Mouse (Mus musculus): ENCODE results near the gene Izumo1r. TPM values are rescaled to one million over a fixed set of nuclear protein-coding genes. Genes with fewer than 3 reads are reported as not detected.

Gene Izumo1r
- total and polyA plus RNA-seq, 3 experiments = not detected

DNA sequence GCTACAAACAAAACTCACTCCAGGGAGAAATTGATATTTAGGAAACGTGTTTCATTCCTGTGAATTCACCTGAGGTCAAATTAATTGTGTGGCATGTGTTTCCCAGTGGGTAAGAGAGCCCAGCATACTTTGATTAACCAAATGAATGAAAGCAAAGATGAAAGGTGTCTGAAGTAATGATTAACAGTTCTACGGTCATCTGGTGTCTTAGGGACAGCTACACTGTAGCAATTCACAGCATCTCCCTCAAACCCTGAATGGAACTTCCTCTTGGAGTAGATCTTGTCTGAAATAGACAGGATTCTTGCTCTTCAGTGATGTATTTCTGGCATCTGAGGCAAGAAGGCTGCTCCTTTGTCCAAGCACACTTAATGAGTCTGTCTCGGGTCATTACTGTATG lies 42.2 kb upstream of the Izumo1r start:
- Histone ChIP-seq H3K9ac (ENCODE audit: insufficient read depth, low read depth) (no peak overlapping the region), H3K79me2 (replicated peaks; ENCODE audit: control insufficient read depth, extremely low read depth, insufficient read depth, poor library complexity, severe bottlenecking) (no peaks in the 10 kb centered on the region), H3K4me2 (ENCODE audit: insufficient read depth, low read depth, poor library complexity, severe bottlenecking) (no peak overlapping the region), H3K27ac (ENCODE audit: insufficient read depth, low read depth) (no peak overlapping the region), H3K36me3 (replicated peaks in 1 of 2; ENCODE audit: control insufficient read depth in 1 of 2, insufficient read depth in 1 of 2, low read length in 1 of 2) (no peaks in the 10 kb centered on the region), H3K27me3 (replicated peaks) (no peaks in the 10 kb centered on the region), H3K4me3 (replicated peaks in 1 of 3; ENCODE audit: low read depth in 2 of 3, low read length in 2 of 3, poor library complexity in 1 of 3) (no peak overlapping the region), H3K4me1 (ENCODE audit: control insufficient read depth in 1 of 2, insufficient read depth in 2 of 2) (no peaks in the 10 kb centered on the region), H3K9me3 (replicated peaks; ENCODE audit: low read length) (peaks cover 5% of the 10 kb centered on the region)
- TF ChIP-seq POLR2A (IDR thresholded peaks at IDR 0.05; ENCODE audit: low read depth, low read length) = no peak
- no peak for TF ChIP-seq ETS1 (conservative IDR thresholded peaks at IDR 0.05; ENCODE audit: low read depth, low read length)
- no peak for TF ChIP-seq POLR2AphosphoS2 (IDR thresholded peaks at IDR 0.05; ENCODE audit: low read depth, low read length)
- TF ChIP-seq MAFK (IDR thresholded peaks at IDR 0.05; ENCODE audit: insufficient replicate concordance, low read length) = no peak
- no peak for TF ChIP-seq NELFE (IDR thresholded peaks at IDR 0.05; ENCODE audit: low read depth, low read length)
- TF ChIP-seq USF1 (IDR thresholded peaks at IDR 0.05; ENCODE audit: low read depth, low read length) = no peak
- TF ChIP-seq ZC3H11A (IDR thresholded peaks at IDR 0.05; ENCODE audit: low read depth, low read length) = no peak
- no peak for TF ChIP-seq MAX (IDR thresholded peaks at IDR 0.05; ENCODE audit: low read length)
- no peak for DNase-seq (ENCODE audit: extremely low read depth)
- dilution Hi-C loops (cut with MboI; ENCODE audit: extremely low pct_ligation_motif_present, extremely low pct_unique_long_range_greater_than_20kb, low sequenced_read_pairs) = no loop called here
- in situ Hi-C loops (cut with MboI; ENCODE audit: low pct_ligation_motif_present, low pct_unique_long_range_greater_than_20kb, low sequenced_read_pairs) = no loop called here

DNA sequence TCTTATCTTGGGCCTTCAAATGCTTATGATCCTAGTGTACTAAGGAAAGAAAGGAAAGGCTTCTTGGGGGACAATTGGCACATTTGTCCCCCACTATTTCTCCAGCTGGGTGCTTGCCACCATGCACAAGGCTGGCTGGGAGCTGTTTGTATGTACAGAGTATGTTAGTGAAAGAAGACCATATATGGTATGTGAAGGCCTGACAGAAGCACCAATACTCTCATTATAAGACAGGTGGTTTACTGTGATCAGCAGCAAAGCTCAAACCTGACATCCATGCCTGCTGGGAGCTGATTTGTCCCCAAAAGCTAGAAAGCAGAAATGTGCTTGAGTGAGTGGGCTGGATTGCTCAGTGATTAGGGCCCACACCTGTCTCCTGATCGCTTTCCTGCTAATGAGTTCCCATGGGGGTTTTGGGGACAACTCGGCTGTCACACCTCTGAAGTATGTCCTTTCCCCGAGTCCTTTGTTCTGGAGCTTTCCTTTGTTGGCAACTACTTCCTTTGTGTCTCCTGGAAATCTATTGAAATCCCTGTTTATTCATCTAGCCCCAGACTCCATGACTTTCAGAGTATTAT lies 38.5 kb upstream of the Izumo1r start:
- in situ Hi-C loops (cut with MboI; ENCODE audit: low pct_ligation_motif_present, low pct_unique_long_range_greater_than_20kb, low sequenced_read_pairs) (no loop called here), dilution Hi-C loops (cut with MboI; ENCODE audit: extremely low pct_ligation_motif_present, extremely low pct_unique_long_range_greater_than_20kb, low sequenced_read_pairs) (no loop called here)
- Histone ChIP-seq H3K9me3 (replicated peaks; ENCODE audit: low read length) (no peaks in the 10 kb centered on the region), H3K9ac (ENCODE audit: insufficient read depth, low read depth) (no peak overlapping the region), H3K4me2 (ENCODE audit: insufficient read depth, low read depth, poor library complexity, severe bottlenecking) (no peak overlapping the region), H3K36me3 (replicated peaks in 1 of 2; ENCODE audit: control insufficient read depth in 1 of 2, insufficient read depth in 1 of 2, low read length in 1 of 2) (no peaks in the 10 kb centered on the region), H3K27ac (ENCODE audit: insufficient read depth, low read depth) (no peak overlapping the region), H3K79me2 (replicated peaks; ENCODE audit: control insufficient read depth, extremely low read depth, insufficient read depth, poor library complexity, severe bottlenecking) (no peaks in the 10 kb centered on the region), H3K4me3 (replicated peaks in 1 of 3; ENCODE audit: low read depth in 2 of 3, low read length in 2 of 3, poor library complexity in 1 of 3) (no peak overlapping the region), H3K4me1 (ENCODE audit: control insufficient read depth in 1 of 2, insufficient read depth in 2 of 2) (no peaks in the 10 kb centered on the region), H3K27me3 (replicated peaks) (no peaks in the 10 kb centered on the region)
- no peak for TF ChIP-seq TCF12 (IDR thresholded peaks at IDR 0.05; ENCODE audit: low read depth, low read length)
- no peak for TF ChIP-seq SMC3 (IDR thresholded peaks at IDR 0.05; ENCODE audit: low read depth, low read length)
- no peak for TF ChIP-seq POLR2A (IDR thresholded peaks at IDR 0.05; ENCODE audit: low read depth, low read length)
- TF ChIP-seq HCFC1 (IDR thresholded peaks at IDR 0.05; ENCODE audit: low read depth, low read length) = no peak
- no peak for TF ChIP-seq CHD1 (IDR thresholded peaks at IDR 0.05; ENCODE audit: low read depth, low read length)
- no peak for TF ChIP-seq CTCF (conservative IDR thresholded peaks at IDR 0.05 in 1 of 2, IDR thresholded peaks at IDR 0.05 in 1 of 2; ENCODE audit: low read depth in 2 of 2, low read length in 2 of 2)
- no peak for TF ChIP-seq ZKSCAN1 (IDR thresholded peaks at IDR 0.05; ENCODE audit: borderline replicate concordance, low read depth, low read length)
- no peak for TF ChIP-seq SIN3A (IDR thresholded peaks at IDR 0.05; ENCODE audit: low read length)
- no peak for TF ChIP-seq KAT2A (IDR thresholded peaks at IDR 0.05; ENCODE audit: insufficient replicate concordance, low read length)
- TF ChIP-seq BHLHE40 (IDR thresholded peaks at IDR 0.05; ENCODE audit: low read depth, low read length) = no peak
- TF ChIP-seq ELF1 (IDR thresholded peaks at IDR 0.05; ENCODE audit: low read depth, low read length) = no peak
- no peak for TF ChIP-seq JUND (conservative IDR thresholded peaks at IDR 0.05; ENCODE audit: low read depth, low read length)
- TF ChIP-seq POLR2AphosphoS2 (IDR thresholded peaks at IDR 0.05; ENCODE audit: low read depth, low read length) = no peak
- no peak for TF ChIP-seq USF1 (IDR thresholded peaks at IDR 0.05; ENCODE audit: low read depth, low read length)
- no peak for TF ChIP-seq UBTF (IDR thresholded peaks at IDR 0.05; ENCODE audit: low read depth, low read length)
- TF ChIP-seq RCOR1 (conservative IDR thresholded peaks at IDR 0.05; ENCODE audit: low read depth, low read length) = no peak
- TF ChIP-seq MXI1 (IDR thresholded peaks at IDR 0.05; ENCODE audit: low read depth, low read length) = no peak
- TF ChIP-seq USF2 (conservative IDR thresholded peaks at IDR 0.05; ENCODE audit: low read depth, low read length) = no peak
- no peak for TF ChIP-seq MEF2A (IDR thresholded peaks at IDR 0.05; ENCODE audit: borderline replicate concordance, low read depth, low read length)
- no peak for DNase-seq (ENCODE audit: extremely low read depth)
